Mouse (Mus musculus) ES-Bruce4 (cell line): ENCODE data around the gene Prickle2.

Source experiments
- CTCF ChIP-seq: IDR thresholded peaks from one replicate; pipeline ENCODE4 v1.8.1; 2011; ENCODE audit warnings: low read depth, low read length
- POLR2A ChIP-seq: IDR thresholded peaks from one replicate; pipeline ENCODE4 v1.8.1; 2011; ENCODE audit warnings: low read length; ENCODE audit not compliant: insufficient read depth

DNA sequence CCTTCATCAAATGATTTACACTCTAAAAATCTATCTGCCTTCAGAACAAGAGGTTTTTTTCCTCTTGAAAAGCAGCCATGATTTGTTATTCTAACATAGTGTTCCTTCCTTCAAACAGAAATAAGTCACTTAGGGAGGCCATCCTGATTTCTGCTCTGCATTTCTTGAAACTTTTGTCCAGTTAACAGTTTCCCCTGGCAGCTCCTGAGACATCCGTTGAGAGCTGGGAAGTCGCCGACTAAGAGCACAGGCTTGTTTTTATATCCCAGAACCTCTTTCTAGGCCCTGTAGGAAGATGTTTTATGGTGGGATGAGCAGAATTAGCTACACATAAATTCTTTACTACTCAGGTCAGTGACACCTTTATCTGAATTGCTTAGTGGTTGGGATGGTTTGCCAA lies 173.1 kb downstream of the Prickle2 start:
- TF ChIP-seq POLR2A (no peak), CTCF (no peak)
